Mouse (Mus musculus): Measurements from ENCODE around the gene Cfap161.

DNA sequence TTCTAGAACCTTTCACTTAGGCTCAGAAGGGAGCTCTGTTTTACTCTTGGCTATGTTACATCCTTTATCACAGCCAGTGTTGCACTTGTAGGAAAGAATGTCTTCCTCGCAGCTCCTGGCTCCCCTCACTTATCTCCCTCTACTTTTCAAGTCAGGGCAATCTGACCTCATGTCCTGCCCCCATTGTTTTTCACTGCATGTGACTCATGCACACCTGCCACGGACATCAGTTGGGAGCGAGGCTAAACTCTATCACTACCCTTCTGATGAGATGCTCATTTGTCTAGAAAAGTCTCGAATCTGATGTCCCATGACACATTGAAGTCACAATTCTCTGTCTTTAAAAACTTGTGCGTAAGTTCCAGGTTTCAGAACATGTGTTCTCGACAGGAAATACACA lies 12.3 kb upstream of the Cfap161 start:
- TF ChIP-seq CTCF (IDR thresholded peaks at IDR 0.05; ENCODE audit: low read depth) (no peak), EP300 (IDR thresholded peaks at IDR 0.05; ENCODE audit: low read depth) (no peak)

Data from heart, postnatal 0 days (tissue).